Mouse (Mus musculus) embryonic stem cell, embryonic (primary cell): Measurements from ENCODE around the gene Rcan2.

ENCODE experiments used
- CTCF ChIA-PET, 4 experiments: fragments of 300-600 bp in 2 of 4; fragments of 350-600 bp in 2 of 4; sonication (Branson Sonifier 250); formaldehyde crosslinking; loops; one replicate each; lab custom pipeline; 2022; ENCODE audit warnings: inconsistent platforms in 2 of 4; lab: Charles Lee
- POLR2A ChIA-PET, 4 experiments: fragments of 300-600 bp in 2 of 4; fragments of 350-600 bp in 2 of 4; sonication (Branson Sonifier 250); formaldehyde crosslinking; loops; one replicate each; lab custom pipeline; 2022; ENCODE audit warnings: antibody characterized with exemption in 4 of 4, inconsistent platforms in 1 of 4; lab: Charles Lee

The Rcan2 gene

GRCm38 (mm10) chr17:43959797-43960196 is 158.6 kb downstream of the Rcan2 start:
- CTCF ChIA-PET: no interaction called here
- POLR2A ChIA-PET: no interaction called here

- ChIA-PET POLR2A (no interaction called here), CTCF (no interaction called here)
Observed at GRCm38 (mm10) chr17:43969943-43970342, 168.8 kb downstream of the Rcan2 start.

GRCm38 (mm10) chr17:43977572-43977971 is 176.4 kb downstream of the Rcan2 start:
- POLR2A ChIA-PET: interaction anchor here in 1 of 4 experiments (0.5 kb wide), 1 partner anchor 397 kb away, joined by 7 read pairs; no protein-coding TSS in a partner anchor
- CTCF ChIA-PET: no interaction called here

GRCm38 (mm10) chr17:43979925-43980324 is 178.8 kb downstream of the Rcan2 start:
- ChIA-PET CTCF (no interaction called here), POLR2A (no interaction called here)

GRCm38 (mm10) chr17:43982505-43982904 is 181.4 kb downstream of the Rcan2 start:
- CTCF ChIA-PET: interaction anchor here in 1 of 4 experiments (0.5 kb wide), 1 partner anchor 181 kb away, joined by 3 read pairs; no protein-coding TSS in a partner anchor

GRCm38 (mm10) chr17:43989334-43989945 is 188.3 kb downstream of the Rcan2 start:
- CTCF ChIA-PET: no interaction called here

More at GRCm38 (mm10) chr17:43982505-43982904, 181.4 kb downstream of the Rcan2 start:
- POLR2A ChIA-PET: no interaction called here

GRCm38 (mm10) chr17:43990957-43991383 is 189.8 kb downstream of the Rcan2 start:
- ChIA-PET CTCF (no interaction called here), POLR2A (interaction anchor here in 2 of 4 experiments (0.5 to 0.7 kb wide), 2 partner anchors 10 to 817 kb away, joined by 3 to 4 read pairs; no protein-coding TSS in a partner anchor)

More at GRCm38 (mm10) chr17:43989334-43989945, 188.3 kb downstream of the Rcan2 start:
- POLR2A ChIA-PET: no interaction called here

DNA sequence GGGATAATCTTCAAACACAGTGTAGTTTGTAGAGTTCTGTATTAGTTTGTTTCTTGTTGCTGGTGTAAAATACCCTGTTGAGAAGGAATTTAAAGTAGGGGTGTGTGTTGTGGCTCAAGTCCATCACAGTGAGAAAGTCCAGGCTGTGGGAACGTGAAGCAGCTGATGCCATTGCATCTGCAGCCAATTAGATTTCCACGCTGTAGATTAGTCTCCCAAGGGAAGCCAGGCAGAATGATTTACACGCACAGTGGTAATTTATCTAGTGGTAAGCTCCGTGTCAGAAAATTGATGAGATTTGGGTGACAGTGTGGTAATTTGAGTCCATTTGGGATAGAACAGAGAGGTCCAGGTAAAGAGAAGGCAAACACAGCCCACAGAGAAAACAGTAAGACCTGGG is 192.9 kb downstream of the Rcan2 start:
- CTCF ChIA-PET: interaction anchor here in 2 of 4 experiments (0.6 to 0.7 kb wide), 2 partner anchors 98 to 741 kb away, joined by 3 to 5 read pairs; no protein-coding TSS in a partner anchor
- POLR2A ChIA-PET: no interaction called here

DNA sequence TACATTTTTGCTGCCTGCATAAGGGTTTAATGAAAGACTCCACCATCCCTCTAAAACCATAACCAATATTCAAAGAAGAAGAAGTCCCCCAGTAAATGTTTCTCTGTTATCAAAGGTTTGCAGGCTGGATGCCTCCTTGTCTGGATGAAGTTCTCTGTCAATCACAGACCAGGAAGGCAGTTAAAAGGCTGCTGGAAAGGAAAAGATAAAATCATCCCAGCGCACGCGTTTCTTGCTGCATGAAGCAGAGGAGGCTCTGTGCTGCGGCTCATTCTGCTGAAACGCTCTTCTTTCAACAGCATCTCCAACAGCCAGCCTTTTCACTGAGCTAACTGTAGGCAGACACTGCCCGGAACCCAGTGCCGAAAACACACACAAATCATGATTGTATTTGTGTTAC is 196.4 kb downstream of the Rcan2 start:
- CTCF ChIA-PET: no interaction called here

DNA sequence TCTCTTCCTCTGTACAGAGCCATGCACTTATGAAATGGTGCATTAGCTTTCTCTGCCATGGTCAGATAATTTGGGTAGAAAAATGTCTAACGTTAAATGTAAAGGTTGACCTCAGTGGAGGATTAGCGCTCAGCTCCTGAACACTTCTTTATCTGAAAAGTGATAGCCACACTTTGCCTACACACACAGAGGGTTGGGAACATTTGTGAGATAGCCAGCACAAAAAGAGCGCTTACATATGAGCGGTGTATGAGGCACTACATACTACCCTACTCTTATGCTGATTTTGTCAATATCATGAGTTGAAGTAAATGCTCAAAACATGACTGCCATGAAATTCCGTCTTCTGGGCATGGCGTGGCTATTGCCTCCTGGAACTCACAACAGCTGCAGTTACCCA is 196.9 kb downstream of the Rcan2 start:
- ChIA-PET CTCF (no interaction called here), POLR2A (no interaction called here)

More for the DNA sequence above, 196.4 kb downstream of the Rcan2 start:
- POLR2A ChIA-PET: no interaction called here

GRCm38 (mm10) chr17:44004401-44004800 is 203.2 kb downstream of the Rcan2 start:
- CTCF ChIA-PET: no interaction called here
- POLR2A ChIA-PET: interaction anchor here in 1 of 4 experiments (0.6 kb wide), 1 partner anchor 399 kb away, joined by 4 read pairs; no protein-coding TSS in a partner anchor

DNA sequence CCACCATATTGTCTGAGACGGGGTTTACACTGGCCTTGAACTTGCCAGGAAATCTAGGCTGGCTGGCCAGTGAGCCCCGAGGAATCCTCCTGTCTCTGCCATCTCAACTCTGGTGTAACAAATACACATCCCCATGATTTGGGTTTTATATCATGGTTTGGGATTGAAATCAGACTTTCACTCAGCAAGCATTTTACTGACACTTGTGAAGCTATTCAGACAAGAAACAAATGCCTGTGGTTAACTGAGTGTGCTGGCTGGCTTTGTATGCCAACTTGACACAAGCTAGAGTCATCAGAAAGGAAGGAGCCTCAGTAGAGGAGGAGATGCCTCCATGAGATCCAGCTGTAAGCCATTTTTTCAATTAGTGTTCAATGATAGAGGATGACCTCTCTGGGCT is 206.3 kb downstream of the Rcan2 start:
- CTCF ChIA-PET: no interaction called here
- POLR2A ChIA-PET: no interaction called here

GRCm38 (mm10) chr17:44011917-44012316 is 210.8 kb downstream of the Rcan2 start:
- ChIA-PET POLR2A (no interaction called here), CTCF (interaction anchor here in 1 of 4 experiments (0.7 kb wide), 1 partner anchor 1276 kb away, joined by 3 read pairs; no protein-coding TSS in a partner anchor)

- POLR2A ChIA-PET: interaction anchor here in 2 of 4 experiments (0.6 to 0.7 kb wide), 2 partner anchors 45 to 1073 kb away, joined by 3 to 4 read pairs; no protein-coding TSS in a partner anchor
- CTCF ChIA-PET: no interaction called here
Observed at GRCm38 (mm10) chr17:44013756-44014510, 212.8 kb downstream of the Rcan2 start.

- ChIA-PET CTCF (no interaction called here), POLR2A (no interaction called here)
Observed at GRCm38 (mm10) chr17:44016314-44016713, 215.2 kb downstream of the Rcan2 start.

GRCm38 (mm10) chr17:44020707-44021220 is 219.6 kb downstream of the Rcan2 start:
- CTCF ChIA-PET: no interaction called here

GRCm38 (mm10) chr17:44023842-44024241 is 222.7 kb downstream of the Rcan2 start:
- POLR2A ChIA-PET: no interaction called here
- CTCF ChIA-PET: no interaction called here

More at GRCm38 (mm10) chr17:44020707-44021220, 219.6 kb downstream of the Rcan2 start:
- POLR2A ChIA-PET: interaction anchor here in 1 of 4 experiments (0.6 to 0.9 kb wide), 2 partner anchors 10 to 264 kb away, joined by 3 to 5 read pairs; no protein-coding TSS in a partner anchor

DNA sequence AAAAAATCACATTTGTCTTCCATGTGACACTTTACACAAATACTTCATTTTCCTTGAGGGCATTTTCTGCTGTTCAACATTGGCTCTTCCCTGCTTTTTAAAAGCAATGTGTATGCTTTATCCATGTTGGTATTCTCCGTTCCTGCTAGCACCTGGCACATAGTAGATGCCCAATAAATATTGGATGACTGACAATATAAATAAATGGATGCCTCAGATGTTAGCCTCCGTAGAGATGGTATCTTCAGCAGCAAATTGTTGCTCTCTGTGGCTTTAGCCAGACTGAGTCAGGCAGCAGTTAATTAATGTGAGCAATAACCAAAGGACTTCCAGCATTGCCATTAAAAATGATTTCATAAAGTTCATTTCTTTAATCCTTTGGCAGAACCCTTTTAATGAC is 223.9 kb downstream of the Rcan2 start:
- ChIA-PET CTCF (no interaction called here), POLR2A (no interaction called here)

- POLR2A ChIA-PET: interaction anchor here in 1 of 4 experiments (0.5 kb wide), 1 partner anchor 332 kb away, joined by 5 read pairs; no protein-coding TSS in a partner anchor
- CTCF ChIA-PET: interaction anchor here in 1 of 4 experiments (0.5 to 0.7 kb wide), 2 partner anchors 52 to 89 kb away, joined by 6 to 12 read pairs; no protein-coding TSS in a partner anchor
Observed at GRCm38 (mm10) chr17:44025935-44026334, 224.8 kb downstream of the Rcan2 start.
